Mouse (Mus musculus) adrenal gland, postnatal 0 days (tissue): ENCODE measurements around the gene Il20rb. TPM values are rescaled to one million over a fixed set of nuclear protein-coding genes. Genes with fewer than 3 reads are reported as not detected.

Experiments used
- polyA plus RNA-seq: library from polyadenylated mRNA; unstranded; fragments of >200 nt; fragmentation: Nextera tagmentation; extraction: Ambion mirVana; gene quantifications from 2 replicates; pipeline ENCODE4 v1.2.1, GENCODE M21; 2015

Il20rb gene
- 1.9 and 2.6 TPM in 2 replicates for polyA plus RNA-seq

GRCm38 (mm10) chr9:100486431-100486830 lies at the start of gene Il20rb:
TSS of gene Il20rb (minus strand) at chr9:100486788.

Other genes with a start within 250 kb of the Il20rb start
- gene Nck1, start 59.3 kb upstream of the Il20rb start, polyA plus RNA-seq = 66.3 and 70.4 TPM in 2 replicates
- 18.6 and 19.5 TPM in 2 replicates for gene Slc35g2, start 84.3 kb upstream of the Il20rb start, polyA plus RNA-seq
- 28.5 and 30.1 TPM in 2 replicates for gene Stag1, start 111.0 kb upstream of the Il20rb start, polyA plus RNA-seq